Mouse (Mus musculus): ENCODE measurements around the gene Zfp28. TPM values are rescaled to one million over a fixed set of nuclear protein-coding genes. Genes with fewer than 3 reads are reported as not detected.

Gene Zfp28
- polyA plus RNA-seq, 1 experiment from 2014 or later = 12.6 TPM

DNA sequence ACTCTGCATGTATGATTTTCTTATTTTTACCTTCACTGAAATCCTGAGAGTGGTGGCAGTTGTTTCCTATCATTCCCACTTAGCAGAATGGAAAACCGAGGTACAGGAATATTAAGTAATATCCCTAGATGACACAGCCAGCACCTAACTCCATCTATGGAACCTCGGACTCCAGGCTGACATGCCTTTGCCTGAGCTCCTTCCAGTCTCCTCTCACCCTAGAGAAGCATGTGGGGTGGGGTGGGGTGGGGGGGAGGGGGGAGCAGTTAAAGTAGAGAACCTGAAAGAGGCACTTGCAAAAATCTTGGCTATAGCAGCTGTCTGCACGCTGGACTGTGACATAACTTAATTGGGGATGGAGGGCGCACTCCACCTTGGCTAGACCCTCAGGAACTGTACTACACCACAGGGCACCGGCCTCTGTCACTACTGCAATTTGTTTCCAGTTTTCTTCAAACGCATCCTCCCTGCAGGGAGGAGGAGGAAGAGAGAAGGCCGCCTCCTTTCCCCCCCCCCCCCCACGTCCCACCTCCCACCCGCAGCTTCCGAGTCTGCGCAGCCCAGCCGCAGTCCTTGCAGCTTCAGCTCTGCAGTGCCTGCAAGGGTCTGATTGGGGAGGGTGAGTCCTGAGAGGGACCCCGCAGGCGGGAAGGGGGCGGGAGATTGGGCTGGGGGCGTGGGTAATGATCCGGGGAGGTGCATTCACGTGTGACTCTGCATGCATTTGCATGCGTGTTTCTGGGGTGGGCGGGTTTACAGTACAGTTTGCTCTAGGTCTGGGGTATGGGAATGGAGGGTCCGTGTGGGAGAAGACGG is 31.7 kb downstream of the Zfp28 start:
- H3K4me2 ChIP-seq (replicated peaks) = peak overlapping the region; percentile 15; the same call in 1 of the 2 replicates
- 7% methylated on average over 21 of the region's 22 CpGs for WGBS
- no peaks in the 10 kb centered on the region for H3K27me3 ChIP-seq
- no peaks in the 10 kb centered on the region for H3K36me3 ChIP-seq
- no peaks in the 10 kb centered on the region for H3K4me1 ChIP-seq
- 0 out of 2 replicates have a peak, but pooled peaks cover 3% of the 10 kb centered on the region for H3K9me3 ChIP-seq
- H3K4me3 ChIP-seq = no peak overlapping the region
- H3K9ac ChIP-seq = no peak overlapping the region
- ATAC-seq (ENCODE audit: insufficient number of reproducible peaks, insufficient read depth, low FRiP score, low TSS enrichment) = no peak
- no peak overlapping the region for H3K27ac ChIP-seq

DNA sequence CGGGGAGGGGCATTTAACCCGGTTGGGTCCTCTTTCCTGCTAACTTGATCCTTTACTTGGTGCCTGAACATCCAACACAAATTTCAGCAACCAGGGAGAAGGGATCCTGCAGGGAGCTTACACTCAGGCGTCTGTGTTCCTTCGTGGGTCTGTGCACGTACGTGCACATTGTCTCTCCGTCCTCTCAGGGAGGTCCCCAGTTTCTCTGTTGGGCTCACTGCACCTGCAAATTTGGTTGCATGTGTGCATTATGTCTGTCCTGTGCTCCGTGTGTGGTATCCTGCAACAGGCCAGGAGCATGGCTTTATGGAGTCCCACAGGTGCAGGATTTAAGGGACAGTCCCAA is 32.3 kb downstream of the Zfp28 start:
- Histone ChIP-seq H3K9ac (no peak overlapping the region), H3K9me3 (0 out of 2 replicates have a peak, but pooled peaks cover 3% of the 10 kb centered on the region), H3K4me1 (no peaks in the 10 kb centered on the region), H3K27ac (no peak overlapping the region), H3K36me3 (no peaks in the 10 kb centered on the region), H3K4me2 (replicated peaks) (no peak overlapping the region), H3K27me3 (no peaks in the 10 kb centered on the region), H3K4me3 (no peak overlapping the region)
- ATAC-seq (ENCODE audit: insufficient number of reproducible peaks, insufficient read depth, low FRiP score, low TSS enrichment) = no peak
- WGBS = 20% methylated on average over 8 of the region's 8 CpGs

DNA sequence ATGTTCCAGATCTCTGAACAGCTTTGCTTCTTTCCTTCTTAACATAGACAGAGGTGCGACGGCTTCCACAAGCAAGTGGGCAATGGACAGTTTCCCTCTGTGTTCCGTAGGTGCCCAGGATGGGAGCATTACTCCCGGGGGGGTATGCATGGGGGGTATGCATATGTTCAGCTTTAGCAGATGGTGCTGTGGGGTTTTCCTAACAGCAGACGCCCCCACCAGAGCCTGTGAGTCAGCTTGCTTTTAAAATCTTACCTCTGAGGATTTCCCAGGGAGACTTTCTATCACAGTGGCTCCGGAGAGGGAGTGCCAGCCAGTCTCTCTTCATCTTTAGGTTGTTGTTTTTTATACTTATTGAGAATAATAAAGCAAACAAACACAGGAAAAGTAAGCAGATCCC is 36.8 kb downstream of the Zfp28 start:
- H3K4me3 ChIP-seq = no peak overlapping the region
- no peak overlapping the region for H3K27ac ChIP-seq
- H3K4me1 ChIP-seq = no peaks in the 10 kb centered on the region
- H3K36me3 ChIP-seq = no peaks in the 10 kb centered on the region
- H3K9me3 ChIP-seq = 0 out of 2 replicates have a peak, but pooled peaks cover 5% of the 10 kb centered on the region
- no peak for ATAC-seq (ENCODE audit: insufficient number of reproducible peaks, insufficient read depth, low FRiP score, low TSS enrichment)
- H3K4me2 ChIP-seq (replicated peaks) = no peak overlapping the region
- H3K9ac ChIP-seq = no peak overlapping the region
- WGBS = 81% methylated on average over 6 of the region's 6 CpGs
- H3K27me3 ChIP-seq = no peaks in the 10 kb centered on the region

DNA sequence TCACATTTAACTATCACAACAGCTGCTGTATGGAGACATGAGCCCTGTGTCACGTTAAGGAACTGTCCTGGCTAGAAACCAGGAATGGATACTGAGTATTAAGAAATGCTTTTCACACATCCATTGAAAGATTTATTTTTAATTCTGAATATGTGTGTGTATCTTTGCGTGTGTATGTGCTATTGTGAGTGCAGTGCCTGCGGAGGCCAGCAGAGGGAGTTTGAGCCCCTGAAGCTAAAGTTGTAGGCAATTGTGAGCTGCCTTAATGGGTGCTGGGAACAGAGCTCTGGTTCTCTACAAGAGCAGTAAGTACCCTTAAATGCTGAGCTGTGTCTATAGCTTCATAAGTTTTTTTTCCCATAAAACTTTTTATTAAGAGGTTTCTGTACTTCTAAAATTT is 46.3 kb downstream of the Zfp28 start:
- no peak overlapping the region for H3K27ac ChIP-seq
- H3K4me2 ChIP-seq (replicated peaks) = no peak overlapping the region
- H3K4me1 ChIP-seq = no peaks in the 10 kb centered on the region
- WGBS = 87% methylated on average over 3 of the region's 3 CpGs
- H3K4me3 ChIP-seq = no peak overlapping the region
- H3K36me3 ChIP-seq = no peaks in the 10 kb centered on the region
- no peak overlapping the region for H3K9ac ChIP-seq
- no peaks in the 10 kb centered on the region for H3K27me3 ChIP-seq
- H3K9me3 ChIP-seq = peaks cover 8% of the 10 kb centered on the region; the same call in 1 of the 2 replicates
- ATAC-seq (ENCODE audit: insufficient number of reproducible peaks, insufficient read depth, low FRiP score, low TSS enrichment) = no peak

DNA sequence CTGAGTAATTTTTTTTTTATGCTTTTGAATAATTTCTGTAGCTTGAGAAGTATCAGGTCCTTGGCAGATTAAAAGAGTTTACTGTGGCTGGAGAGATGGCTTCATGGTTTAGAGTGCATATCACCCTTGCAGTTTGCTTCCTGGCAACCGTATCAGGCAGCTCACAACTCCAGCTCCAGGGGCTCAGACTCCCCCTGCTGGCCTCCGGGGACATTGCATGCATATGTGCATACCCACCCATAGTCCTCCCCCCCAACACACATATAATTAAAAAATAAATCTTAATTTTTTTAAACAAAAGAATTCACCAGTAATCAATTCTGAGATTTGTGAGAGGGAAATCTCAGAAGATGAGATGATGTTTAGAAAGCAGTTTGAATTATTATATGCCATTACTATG is 47.2 kb downstream of the Zfp28 start:
- H3K9me3 ChIP-seq = peaks cover 5% of the 10 kb centered on the region; the same call in 1 of the 2 replicates
- no peak overlapping the region for H3K4me3 ChIP-seq
- H3K36me3 ChIP-seq = no peaks in the 10 kb centered on the region
- no peak overlapping the region for H3K9ac ChIP-seq
- H3K27ac ChIP-seq = no peak overlapping the region
- H3K27me3 ChIP-seq = no peaks in the 10 kb centered on the region
- no peak for ATAC-seq (ENCODE audit: insufficient number of reproducible peaks, insufficient read depth, low FRiP score, low TSS enrichment)
- H3K4me1 ChIP-seq = no peaks in the 10 kb centered on the region
- 39% methylated on average over 2 of the region's 2 CpGs for WGBS
- H3K4me2 ChIP-seq (replicated peaks) = no peak overlapping the region

DNA sequence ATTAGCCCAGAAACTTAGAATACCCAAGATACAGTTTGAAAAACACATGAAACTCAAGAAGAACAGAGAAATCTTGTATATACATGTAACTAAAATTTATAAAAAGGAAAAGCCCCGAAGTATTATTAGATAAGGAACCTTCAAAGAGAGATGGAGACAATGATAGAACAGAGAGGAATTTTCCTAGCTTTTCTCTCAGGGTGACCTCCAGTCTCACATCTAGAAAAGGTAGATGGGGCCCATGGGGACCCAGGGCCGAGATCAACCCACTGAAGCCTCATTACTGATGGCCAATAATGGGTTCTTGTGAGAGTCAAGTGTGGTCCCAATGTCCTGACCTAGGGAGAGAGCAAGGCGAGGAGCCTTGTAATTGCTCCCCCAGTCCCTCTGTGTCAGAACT is 55.3 kb downstream of the Zfp28 start, which contains the start of gene Olfr1344:
Gene Olfr1344 (plus strand): TSS at position 301 of the 400 bp plus-strand sequence.
- Histone ChIP-seq H3K4me1 (no peaks in the 10 kb centered on the region), H3K4me2 (replicated peaks) (no peak within 1 kb of the TSS), H3K27ac (no peak within 1 kb of the TSS), H3K4me3 (no peak within 1 kb of the TSS), H3K36me3 (no peaks in the 10 kb centered on the region), H3K9me3 (0 out of 2 replicates have a peak, but pooled peaks cover 8% of the 10 kb centered on the region), H3K9ac (no peak within 1 kb of the TSS), H3K27me3 (no peaks in the 10 kb centered on the region)
- WGBS = 79% methylated on average over 3 of the region's 3 CpGs
- no peak for ATAC-seq (ENCODE audit: insufficient number of reproducible peaks, insufficient read depth, low FRiP score, low TSS enrichment)

DNA sequence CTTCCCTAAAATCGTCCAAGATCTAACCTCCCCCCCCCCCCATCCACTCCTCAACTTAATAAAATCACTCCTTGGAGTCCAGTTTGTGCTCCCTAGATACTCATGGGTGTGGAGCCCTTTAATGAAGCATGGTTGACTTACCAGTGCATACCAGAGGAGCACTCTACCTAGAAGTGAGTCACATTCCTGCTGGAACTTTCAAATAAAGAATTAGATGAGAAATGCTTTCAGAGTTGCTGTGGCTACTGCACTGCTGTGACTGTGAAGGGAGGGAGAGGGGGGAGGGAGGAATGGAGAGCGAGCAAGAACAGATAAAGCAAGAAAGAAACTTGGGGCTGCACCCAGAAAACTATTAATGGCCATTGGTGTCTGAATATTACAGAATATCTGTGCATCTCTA is 58.1 kb downstream of the Zfp28 start:
- Histone ChIP-seq H3K36me3 (no peaks in the 10 kb centered on the region), H3K4me2 (replicated peaks) (no peak overlapping the region), H3K27ac (no peak overlapping the region), H3K9ac (no peak overlapping the region), H3K4me3 (no peak overlapping the region), H3K4me1 (no peaks in the 10 kb centered on the region), H3K27me3 (no peaks in the 10 kb centered on the region), H3K9me3 (0 out of 2 replicates have a peak, but pooled peaks cover 8% of the 10 kb centered on the region)
- 56% methylated on average over 2 of the region's 2 CpGs for WGBS
- ATAC-seq (ENCODE audit: insufficient number of reproducible peaks, insufficient read depth, low FRiP score, low TSS enrichment) = no peak

Other genes starting within 250 kb of the Zfp28 start
- gene Zfp787, start 227.3 kb upstream of the Zfp28 start, polyA plus RNA-seq (2016; fragmentation: Nextera tagmentation; extraction: Ambion mirVana) = 31.9 and 33.8 TPM in 2 replicates
- 80.2 and 80.4 TPM in 2 replicates for gene Zfp444, start 211.1 kb upstream of the Zfp28 start, polyA plus RNA-seq (2016; fragmentation: Nextera tagmentation; extraction: Ambion mirVana)
- not detected in 2 replicates for gene Galp, start 186.2 kb upstream of the Zfp28 start, polyA plus RNA-seq (2016; fragmentation: Nextera tagmentation; extraction: Ambion mirVana)
- gene Zscan5b, start 161.0 kb upstream of the Zfp28 start, polyA plus RNA-seq (2016; fragmentation: Nextera tagmentation; extraction: Ambion mirVana) = not detected in 2 replicates
- not detected in 2 replicates for gene Epp13, start 130.6 kb upstream of the Zfp28 start, polyA plus RNA-seq (2016; fragmentation: Nextera tagmentation; extraction: Ambion mirVana)
- gene Zfp667, start 96.7 kb upstream of the Zfp28 start, polyA plus RNA-seq (2016; fragmentation: Nextera tagmentation; extraction: Ambion mirVana) = 6.4 and 8.4 TPM in 2 replicates
- gene Zfp583, start 52.0 kb upstream of the Zfp28 start, polyA plus RNA-seq (2016; fragmentation: Nextera tagmentation; extraction: Ambion mirVana) = 8.6 and 9.4 TPM in 2 replicates
- gene Gm3854, start 39.5 kb upstream of the Zfp28 start, polyA plus RNA-seq (2016; fragmentation: Nextera tagmentation; extraction: Ambion mirVana) = 3.1 and 3.2 TPM in 2 replicates
- gene Zfp78, start 20.0 kb upstream of the Zfp28 start, polyA plus RNA-seq (2016; fragmentation: Nextera tagmentation; extraction: Ambion mirVana) = 2.7 and 2.8 TPM in 2 replicates
- 0.20 TPM in 1 of 2 replicates, not detected in the other for gene Smim17, start 15.4 kb downstream of the Zfp28 start, polyA plus RNA-seq (2016; fragmentation: Nextera tagmentation; extraction: Ambion mirVana)
- gene Gm20715, start 27.0 kb downstream of the Zfp28 start, polyA plus RNA-seq (2016; fragmentation: Nextera tagmentation; extraction: Ambion mirVana) = 0.05 TPM in 1 of 2 replicates, not detected in the other
- not detected in 2 replicates for gene Olfr1344, start 55.4 kb downstream of the Zfp28 start, polyA plus RNA-seq (2016; fragmentation: Nextera tagmentation; extraction: Ambion mirVana)
- gene Olfr1336, start 72.9 kb downstream of the Zfp28 start, polyA plus RNA-seq (2016; fragmentation: Nextera tagmentation; extraction: Ambion mirVana) = not detected in 2 replicates
- gene Olfr1346, start 83.8 kb downstream of the Zfp28 start, polyA plus RNA-seq (2016; fragmentation: Nextera tagmentation; extraction: Ambion mirVana) = not detected in 2 replicates
- not detected in 2 replicates for gene Olfr5, start 103.6 kb downstream of the Zfp28 start, polyA plus RNA-seq (2016; fragmentation: Nextera tagmentation; extraction: Ambion mirVana)
- gene Olfr1347, start 116.5 kb downstream of the Zfp28 start, polyA plus RNA-seq (2016; fragmentation: Nextera tagmentation; extraction: Ambion mirVana) = not detected in 2 replicates
- not detected in 2 replicates for gene Olfr1348, start 125.5 kb downstream of the Zfp28 start, polyA plus RNA-seq (2016; fragmentation: Nextera tagmentation; extraction: Ambion mirVana)
- not detected in 2 replicates for gene Olfr1349, start 139.7 kb downstream of the Zfp28 start, polyA plus RNA-seq (2016; fragmentation: Nextera tagmentation; extraction: Ambion mirVana)
- gene Olfr1350, start 181.5 kb downstream of the Zfp28 start, polyA plus RNA-seq (2016; fragmentation: Nextera tagmentation; extraction: Ambion mirVana) = not detected in 2 replicates